Mouse (Mus musculus) neural tube, embryonic 12.5 days (tissue): ENCODE measurements around the gene Gm3164. TPM values are rescaled to one million over a fixed set of nuclear protein-coding genes. Genes with fewer than 3 reads are reported as not detected.
"Not testable (repeated sequence)": the region's sequence is repeated elsewhere in the genome, so short reads cannot be mapped to it uniquely, and the experiment has no call there.

Experiments
- ATAC-seq: fragments of 200-750 bp; cut with Nextera tagmentation; 2 replicates; pipeline ENCODE4 v1.8.0; 2017; ENCODE audit warnings: low read depth, mild to moderate bottlenecking, moderate TSS enrichment, moderate library complexity; ENCODE audit not compliant: low FRiP score
- H3K27ac ChIP-seq: fragments of 300-500 bp; sonication (generic); 2 replicates; pipeline ENCODE4 v1.5.1; 2016
- H3K27me3 ChIP-seq: fragments of 300-500 bp; sonication (generic); replicated peaks from 2 replicates; pipeline ENCODE4 v1.6.1; 2016; ENCODE audit warnings: mild to moderate bottlenecking
- H3K36me3 ChIP-seq: fragments of 300-500 bp; sonication (generic); 2 replicates; pipeline ENCODE4 v1.6.1; 2016; ENCODE audit warnings: mild to moderate bottlenecking
- H3K4me1 ChIP-seq: fragments of 300-500 bp; sonication (generic); 2 replicates; pipeline ENCODE4 v1.6.1; 2016
- H3K4me2 ChIP-seq: fragments of 300-500 bp; sonication (generic); replicated peaks from 2 replicates; pipeline ENCODE4 v1.6.1; 2016; ENCODE audit warnings: mild to moderate bottlenecking
- H3K4me3 ChIP-seq: fragments of 300-500 bp; sonication (generic); 2 replicates; pipeline ENCODE4 v1.5.1; 2016
- H3K9ac ChIP-seq: fragments of 300-500 bp; sonication (generic); 2 replicates; pipeline ENCODE4 v1.6.1; 2016; ENCODE audit warnings: mild to moderate bottlenecking
- H3K9me3 ChIP-seq: fragments of 300-500 bp; sonication (generic); 2 replicates; pipeline ENCODE4 v1.6.1; 2016; ENCODE audit warnings: mild to moderate bottlenecking
- WGBS: fragments of 180-500 bp; shearing (Covaris S2); methylation state at CpG from one replicate; pipeline ENCODE4 v1.1.7; 2016; 5-methylcytosine and 5-hydroxymethylcytosine counted together
- polyA plus RNA-seq: library from polyadenylated mRNA; unstranded; fragments of >200 nt; fragmentation: Nextera tagmentation; extraction: Ambion mirVana; gene quantifications from 2 replicates; pipeline ENCODE4 v1.2.1, GENCODE M21; 2016

Gm3164 gene
- polyA plus RNA-seq = 1.1 and 1.7 TPM in 2 replicates

GRCm38 (mm10) chr14:4414965-4415835 is at the start of gene Gm3164:
TSS of gene Gm3164 (plus strand) at chr14:4415448.
- not testable (repeated sequence) for H3K27ac ChIP-seq, H3K27me3 ChIP-seq, H3K36me3 ChIP-seq, H3K4me1 ChIP-seq, H3K9me3 ChIP-seq
- Histone ChIP-seq H3K4me3 (peak within 1 kb of the TSS; percentile 43), H3K4me2 (peak within 1 kb of the TSS; percentile 66), H3K9ac (peak within 1 kb of the TSS; percentile 56)
- 1% methylated on average over 40 of the region's 59 CpGs for WGBS
- ATAC-seq = peak; percentile 50; the same call in 1 of the 2 replicates

GRCm38 (mm10) chr14:4368991-4369390 is 46.3 kb upstream of the Gm3164 start:
- not testable (repeated sequence) for H3K27me3 ChIP-seq, H3K9ac ChIP-seq, H3K4me3 ChIP-seq, H3K9me3 ChIP-seq, H3K4me1 ChIP-seq, ATAC-seq, H3K4me2 ChIP-seq, H3K36me3 ChIP-seq, H3K27ac ChIP-seq
- 89% methylated on average over 3 of the region's 3 CpGs for WGBS

- not testable (repeated sequence) for ATAC-seq, H3K27ac ChIP-seq, H3K4me1 ChIP-seq, H3K4me3 ChIP-seq, H3K4me2 ChIP-seq, H3K9me3 ChIP-seq, H3K27me3 ChIP-seq, H3K9ac ChIP-seq, H3K36me3 ChIP-seq
- 89% methylated on average over 3 of the region's 3 CpGs for WGBS
Observed at GRCm38 (mm10) chr14:4369691-4370090, 45.6 kb upstream of the Gm3164 start.

- not testable (repeated sequence) for H3K4me2 ChIP-seq, H3K9ac ChIP-seq, H3K27me3 ChIP-seq, H3K27ac ChIP-seq, H3K4me1 ChIP-seq, H3K4me3 ChIP-seq, H3K36me3 ChIP-seq, H3K9me3 ChIP-seq, ATAC-seq
Observed at GRCm38 (mm10) chr14:4377871-4378270, 37.4 kb upstream of the Gm3164 start.

GRCm38 (mm10) chr14:4385606-4386005 is 29.6 kb upstream of the Gm3164 start:
- not testable (repeated sequence) for ATAC-seq, H3K27ac ChIP-seq, H3K4me2 ChIP-seq, H3K4me1 ChIP-seq, H3K9me3 ChIP-seq, H3K36me3 ChIP-seq, H3K9ac ChIP-seq, H3K27me3 ChIP-seq, H3K4me3 ChIP-seq

- not testable (repeated sequence) for H3K4me2 ChIP-seq, H3K9me3 ChIP-seq, H3K36me3 ChIP-seq, H3K4me1 ChIP-seq, H3K27ac ChIP-seq, H3K9ac ChIP-seq, ATAC-seq, H3K27me3 ChIP-seq, H3K4me3 ChIP-seq
- 94% methylated on average over 4 of the region's 6 CpGs for WGBS
Observed at GRCm38 (mm10) chr14:4392841-4393530, 22.3 kb upstream of the Gm3164 start.

GRCm38 (mm10) chr14:4397226-4397625 is 18.0 kb upstream of the Gm3164 start, which contains the start of gene Gm3159:
TSS of gene Gm3159 (plus strand) at chr14:4397526.
- WGBS = 76% methylated on average over 2 of the region's 3 CpGs
- H3K9me3 ChIP-seq, H3K27ac ChIP-seq, H3K36me3 ChIP-seq, H3K4me2 ChIP-seq, H3K9ac ChIP-seq, H3K27me3 ChIP-seq, H3K4me1 ChIP-seq, H3K4me3 ChIP-seq, ATAC-seq: not testable (repeated sequence)

- H3K36me3 ChIP-seq, ATAC-seq, H3K9me3 ChIP-seq, H3K4me2 ChIP-seq, H3K27ac ChIP-seq, H3K9ac ChIP-seq, H3K27me3 ChIP-seq, H3K4me1 ChIP-seq, H3K4me3 ChIP-seq: not testable (repeated sequence)
Observed at GRCm38 (mm10) chr14:4398624-4399023, 16.6 kb upstream of the Gm3164 start.

- not testable (repeated sequence) for H3K27ac ChIP-seq, H3K4me3 ChIP-seq, H3K4me2 ChIP-seq, H3K27me3 ChIP-seq, H3K9ac ChIP-seq, H3K4me1 ChIP-seq, ATAC-seq, H3K36me3 ChIP-seq, H3K9me3 ChIP-seq
- WGBS = 92% methylated on average over 5 of the region's 5 CpGs
Observed at GRCm38 (mm10) chr14:4400115-4400789, 15.0 kb upstream of the Gm3164 start.

GRCm38 (mm10) chr14:4401245-4401644 is 14.0 kb upstream of the Gm3164 start:
- not testable (repeated sequence) for H3K27ac ChIP-seq, ATAC-seq, H3K36me3 ChIP-seq, H3K4me3 ChIP-seq, H3K4me2 ChIP-seq, H3K4me1 ChIP-seq, H3K27me3 ChIP-seq, H3K9me3 ChIP-seq, H3K9ac ChIP-seq
- WGBS = 81% methylated on average over 5 of the region's 5 CpGs

- H3K4me1 ChIP-seq, H3K4me3 ChIP-seq, H3K4me2 ChIP-seq, ATAC-seq, H3K27me3 ChIP-seq, H3K36me3 ChIP-seq, H3K27ac ChIP-seq, H3K9me3 ChIP-seq, H3K9ac ChIP-seq: not testable (repeated sequence)
Observed at GRCm38 (mm10) chr14:4403840-4404239, 11.4 kb upstream of the Gm3164 start.

- WGBS = 31% methylated on average over 1 of the region's 1 CpGs
- H3K4me1 ChIP-seq, H3K36me3 ChIP-seq, H3K4me3 ChIP-seq, H3K9me3 ChIP-seq, H3K27ac ChIP-seq, ATAC-seq, H3K4me2 ChIP-seq, H3K9ac ChIP-seq, H3K27me3 ChIP-seq: not testable (repeated sequence)
Observed at GRCm38 (mm10) chr14:4409939-4410338, 5.3 kb upstream of the Gm3164 start.
